Mouse (Mus musculus): ENCODE measurements around the gene Ubald2. TPM values are rescaled to one million over a fixed set of nuclear protein-coding genes. Genes with fewer than 3 reads are reported as not detected.
A peak's percentile ranks its signal among the peaks of the same experiment; 100 is the strongest.

The Ubald2 gene
- total and polyA plus RNA-seq, 2 experiments from 2014 or later = 32.3 to 48.3 TPM

DNA sequence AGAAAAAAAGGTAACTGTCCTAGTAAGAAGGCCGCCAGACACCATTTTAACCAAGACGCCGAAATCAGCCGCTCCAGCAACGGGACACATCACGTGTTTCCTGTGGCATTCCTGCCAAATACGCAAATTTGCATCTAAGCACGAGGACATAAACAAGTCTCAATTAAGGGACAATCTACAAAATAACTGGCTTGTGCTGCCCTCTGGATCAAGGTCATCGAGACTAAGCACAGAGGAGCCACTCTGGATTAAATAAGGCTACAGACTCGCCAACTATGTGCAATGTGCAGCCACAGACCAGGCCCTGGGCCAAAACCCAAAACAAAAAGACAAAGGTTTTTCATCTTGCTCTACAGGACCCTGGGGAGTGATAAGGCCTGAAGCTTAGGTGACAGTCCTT is 42.1 kb downstream of the Ubald2 start:
- no peaks in the 10 kb centered on the region for H3K4me1 ChIP-seq (ENCODE audit: control insufficient read depth, insufficient read depth)
- TF ChIP-seq CTCF (IDR thresholded peaks at IDR 0.05; ENCODE audit: low read depth) (no peak), EP300 (IDR thresholded peaks at IDR 0.05; ENCODE audit: low read depth) (no peak)
- ATAC-seq (ENCODE audit: insufficient read depth, low read depth) = no peak
- no peak overlapping the region for H3K4me2 ChIP-seq (ENCODE audit: low read depth, low read length)
- H3K36me3 ChIP-seq (replicated peaks; ENCODE audit: control insufficient read depth, insufficient read depth, low read length) = peaks cover 89% of the 10 kb centered on the region
- H3K27me3 ChIP-seq (ENCODE audit: control insufficient read depth, insufficient read depth, low read length) = no peaks in the 10 kb centered on the region
- no peak overlapping the region for H3K9ac ChIP-seq (replicated peaks; ENCODE audit: low read depth, low read length)
- H3K27ac ChIP-seq (ENCODE audit: low read depth) = peak overlapping the region; percentile 57
- H3K9me3 ChIP-seq (replicated peaks; ENCODE audit: control insufficient read depth, low read length) = no peaks in the 10 kb centered on the region
- WGBS = 77% methylated on average over 10 of the region's 10 CpGs
- H3K4me3 ChIP-seq (ENCODE audit: low read depth, low read length) = no peak overlapping the region
- no peak for DNase-seq (ENCODE audit: low spot score)

DNA sequence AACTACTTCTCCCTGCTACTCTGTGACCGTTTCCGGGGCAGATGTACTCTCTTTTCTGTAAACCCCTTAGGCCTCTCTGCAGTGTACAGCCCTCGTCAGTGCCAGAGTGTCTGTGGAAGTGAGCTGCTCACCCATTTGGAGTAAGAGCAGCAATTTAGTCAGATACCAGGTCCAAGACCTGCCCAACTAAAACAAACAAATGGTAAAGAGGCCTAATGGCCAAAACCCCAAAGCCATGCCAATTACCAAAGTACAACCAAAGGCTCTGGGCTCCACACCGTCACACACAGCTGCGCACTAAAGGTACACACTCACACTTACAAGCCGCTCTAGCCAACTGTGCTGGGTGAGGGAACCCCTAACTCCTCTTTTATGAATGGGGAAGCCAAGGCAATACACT is 42.8 kb downstream of the Ubald2 start:
- 83% methylated on average over 6 of the region's 6 CpGs for WGBS
- Histone ChIP-seq H3K27ac (ENCODE audit: low read depth) (peak overlapping the region; percentile 57; the same call in 1 of the 2 replicates), H3K4me3 (ENCODE audit: low read depth, low read length) (no peak overlapping the region), H3K9ac (replicated peaks; ENCODE audit: low read depth, low read length) (no peak overlapping the region), H3K36me3 (replicated peaks; ENCODE audit: control insufficient read depth, insufficient read depth, low read length) (peaks cover 88% of the 10 kb centered on the region), H3K4me2 (ENCODE audit: low read depth, low read length) (no peak overlapping the region), H3K27me3 (ENCODE audit: control insufficient read depth, insufficient read depth, low read length) (no peaks in the 10 kb centered on the region), H3K9me3 (replicated peaks; ENCODE audit: control insufficient read depth, low read length) (no peaks in the 10 kb centered on the region), H3K4me1 (ENCODE audit: control insufficient read depth, insufficient read depth) (no peaks in the 10 kb centered on the region)
- no peak for TF ChIP-seq CTCF (IDR thresholded peaks at IDR 0.05; ENCODE audit: low read depth)
- TF ChIP-seq EP300 (IDR thresholded peaks at IDR 0.05; ENCODE audit: low read depth) = no peak
- no peak for DNase-seq (ENCODE audit: low spot score)
- ATAC-seq (ENCODE audit: insufficient read depth, low read depth) = no peak

GRCm38 (mm10) chr11:116477160-116477759 is 43.4 kb downstream of the Ubald2 start:
- no peak overlapping the region for H3K4me2 ChIP-seq (ENCODE audit: low read depth, low read length)
- DNase-seq (ENCODE audit: low spot score) (no peak), ATAC-seq (ENCODE audit: insufficient read depth, low read depth) (no peak)
- H3K27me3 ChIP-seq (ENCODE audit: control insufficient read depth, insufficient read depth, low read length) = no peaks in the 10 kb centered on the region
- WGBS = 91% methylated on average over 15 of the region's 15 CpGs
- H3K4me1 ChIP-seq (ENCODE audit: control insufficient read depth, insufficient read depth) = no peaks in the 10 kb centered on the region
- no peak for TF ChIP-seq EP300 (IDR thresholded peaks at IDR 0.05; ENCODE audit: low read depth)
- TF ChIP-seq CTCF (IDR thresholded peaks at IDR 0.05; ENCODE audit: low read depth) = no peak
- H3K36me3 ChIP-seq (replicated peaks; ENCODE audit: control insufficient read depth, insufficient read depth, low read length) = peaks cover 88% of the 10 kb centered on the region
- no peaks in the 10 kb centered on the region for H3K9me3 ChIP-seq (replicated peaks; ENCODE audit: control insufficient read depth, low read length)
- H3K27ac ChIP-seq (ENCODE audit: low read depth) = no peak overlapping the region
- H3K9ac ChIP-seq (replicated peaks; ENCODE audit: low read depth, low read length) = no peak overlapping the region
- H3K4me3 ChIP-seq (ENCODE audit: low read depth, low read length) = no peak overlapping the region

GRCm38 (mm10) chr11:116478978-116479377 is 45.1 kb downstream of the Ubald2 start:
- DNase-seq (ENCODE audit: low spot score) (no peak), ATAC-seq (ENCODE audit: insufficient read depth, low read depth) (no peak)
- Histone ChIP-seq H3K27me3 (ENCODE audit: control insufficient read depth, insufficient read depth, low read length) (no peaks in the 10 kb centered on the region), H3K27ac (ENCODE audit: low read depth) (no peak overlapping the region), H3K4me1 (ENCODE audit: control insufficient read depth, insufficient read depth) (no peaks in the 10 kb centered on the region), H3K4me2 (ENCODE audit: low read depth, low read length) (no peak overlapping the region), H3K9me3 (replicated peaks; ENCODE audit: control insufficient read depth, low read length) (no peaks in the 10 kb centered on the region), H3K9ac (replicated peaks; ENCODE audit: low read depth, low read length) (no peak overlapping the region), H3K36me3 (replicated peaks; ENCODE audit: control insufficient read depth, insufficient read depth, low read length) (peaks cover 93% of the 10 kb centered on the region), H3K4me3 (ENCODE audit: low read depth, low read length) (no peak overlapping the region)
- 91% methylated on average over 7 of the region's 7 CpGs for WGBS
- TF ChIP-seq CTCF (IDR thresholded peaks at IDR 0.05; ENCODE audit: low read depth) = no peak
- no peak for TF ChIP-seq EP300 (IDR thresholded peaks at IDR 0.05; ENCODE audit: low read depth)

- H3K4me2 ChIP-seq (ENCODE audit: low read depth, low read length) = no peak overlapping the region
- no peak overlapping the region for H3K27ac ChIP-seq (ENCODE audit: low read depth)
- no peak for DNase-seq (ENCODE audit: low spot score)
- H3K4me1 ChIP-seq (ENCODE audit: control insufficient read depth, insufficient read depth) = no peaks in the 10 kb centered on the region
- H3K9me3 ChIP-seq (replicated peaks; ENCODE audit: control insufficient read depth, low read length) = no peaks in the 10 kb centered on the region
- peaks cover 94% of the 10 kb centered on the region for H3K36me3 ChIP-seq (replicated peaks; ENCODE audit: control insufficient read depth, insufficient read depth, low read length)
- ATAC-seq (ENCODE audit: insufficient read depth, low read depth) = no peak
- no peaks in the 10 kb centered on the region for H3K27me3 ChIP-seq (ENCODE audit: control insufficient read depth, insufficient read depth, low read length)
- WGBS = 38% methylated on average over 8 of the region's 8 CpGs
- TF ChIP-seq CTCF (IDR thresholded peaks at IDR 0.05; ENCODE audit: low read depth) (no peak), EP300 (IDR thresholded peaks at IDR 0.05; ENCODE audit: low read depth) (no peak)
- no peak overlapping the region for H3K4me3 ChIP-seq (ENCODE audit: low read depth, low read length)
- no peak overlapping the region for H3K9ac ChIP-seq (replicated peaks; ENCODE audit: low read depth, low read length)
Observed at GRCm38 (mm10) chr11:116479832-116480231, 45.9 kb downstream of the Ubald2 start.

- no peak for ATAC-seq (ENCODE audit: insufficient read depth, low read depth)
- TF ChIP-seq CTCF (IDR thresholded peaks at IDR 0.05; ENCODE audit: low read depth) (no peak), EP300 (IDR thresholded peaks at IDR 0.05; ENCODE audit: low read depth) (no peak)
Observed at GRCm38 (mm10) chr11:116480975-116481374, 47.1 kb downstream of the Ubald2 start.

More at GRCm38 (mm10) chr11:116480975-116481374, 47.1 kb downstream of the Ubald2 start:
- Histone ChIP-seq H3K36me3 (replicated peaks; ENCODE audit: control insufficient read depth, insufficient read depth, low read length) (peaks cover 94% of the 10 kb centered on the region), H3K4me1 (ENCODE audit: control insufficient read depth, insufficient read depth) (no peaks in the 10 kb centered on the region), H3K27me3 (ENCODE audit: control insufficient read depth, insufficient read depth, low read length) (no peaks in the 10 kb centered on the region), H3K9me3 (replicated peaks; ENCODE audit: control insufficient read depth, low read length) (no peaks in the 10 kb centered on the region), H3K27ac (ENCODE audit: low read depth) (no peak overlapping the region), H3K4me2 (ENCODE audit: low read depth, low read length) (no peak overlapping the region), H3K4me3 (ENCODE audit: low read depth, low read length) (no peak overlapping the region), H3K9ac (replicated peaks; ENCODE audit: low read depth, low read length) (no peak overlapping the region)
- no peak for DNase-seq (ENCODE audit: low spot score)
- 93% methylated on average over 8 of the region's 8 CpGs for WGBS

Measured in heart, postnatal 0 days (tissue).